Mouse (Mus musculus) embryonic facial prominence, embryonic 14.5 days (tissue): Measurements from ENCODE around the gene Slc19a2. TPM values are rescaled to one million over a fixed set of nuclear protein-coding genes. Genes with fewer than 3 reads are reported as not detected.

ENCODE experiments used
- ATAC-seq: fragments of 200-750 bp; cut with Nextera tagmentation; 2 replicates; pipeline ENCODE4 v1.8.0; 2017; ENCODE audit warnings: low read depth, moderate number of reproducible peaks, moderate TSS enrichment
- DNase-seq: peaks from one replicate; pipeline ENCODE4 v3.0.0-alpha.2; 2015; ENCODE audit warnings: low spot score
- H3K27ac ChIP-seq: fragments of 300-500 bp; sonication (generic); replicated peaks from 2 replicates; pipeline ENCODE4 v1.5.1; 2014; ENCODE audit warnings: low read depth, mild to moderate bottlenecking, low read length, moderate library complexity
- H3K27me3 ChIP-seq: fragments of 300-500 bp; sonication (generic); replicated peaks from 2 replicates; pipeline ENCODE4 v1.6.1; 2014; ENCODE audit warnings: low read length; ENCODE audit not compliant: control insufficient read depth, insufficient read depth
- H3K36me3 ChIP-seq: fragments of 300-500 bp; sonication (generic); 2 replicates; pipeline ENCODE4 v1.6.1; 2014; ENCODE audit warnings: low read length, mixed read lengths; ENCODE audit not compliant: control insufficient read depth, insufficient read depth
- H3K4me1 ChIP-seq: fragments of 300-500 bp; sonication (generic); 2 replicates; pipeline ENCODE4 v1.6.1; 2014; ENCODE audit warnings: antibody characterized with exemption, low read length; ENCODE audit not compliant: control insufficient read depth, insufficient read depth
- H3K4me2 ChIP-seq: fragments of 300-500 bp; sonication (generic); 2 replicates; pipeline ENCODE4 v1.6.1; 2014; ENCODE audit warnings: low read depth, mild to moderate bottlenecking, low read length, moderate library complexity, mixed read lengths
- H3K4me3 ChIP-seq: fragments of 300-500 bp; sonication (generic); 2 replicates; pipeline ENCODE4 v1.5.1; 2014; ENCODE audit warnings: low read depth, mild to moderate bottlenecking, low read length
- H3K9ac ChIP-seq: fragments of 300-500 bp; sonication (generic); 2 replicates; pipeline ENCODE4 v1.6.1; 2014; ENCODE audit warnings: low read depth, mild to moderate bottlenecking, low read length, moderate library complexity, mixed read lengths
- H3K9me3 ChIP-seq: fragments of 300-500 bp; sonication (generic); 2 replicates; pipeline ENCODE4 v1.6.1; 2016; ENCODE audit warnings: low read length; ENCODE audit not compliant: control insufficient read depth
- WGBS: fragments of 180-500 bp; shearing (Covaris S2); extraction: QIAGEN DNeasy Blood & Tissue Kit; methylation state at CpG from one replicate; pipeline ENCODE4 v1.1.7; 2014; 5-methylcytosine and 5-hydroxymethylcytosine counted together
- polyA plus RNA-seq: library from polyadenylated mRNA; unstranded; fragments of >200 nt; fragmentation: Nextera tagmentation; extraction: Ambion mirVana; gene quantifications from 2 replicates; pipeline ENCODE4 v1.2.1, GENCODE M21; 2014

The Slc19a2 gene
- polyA plus RNA-seq, 1 experiment from 2014 or later, result 8.2 TPM

DNA sequence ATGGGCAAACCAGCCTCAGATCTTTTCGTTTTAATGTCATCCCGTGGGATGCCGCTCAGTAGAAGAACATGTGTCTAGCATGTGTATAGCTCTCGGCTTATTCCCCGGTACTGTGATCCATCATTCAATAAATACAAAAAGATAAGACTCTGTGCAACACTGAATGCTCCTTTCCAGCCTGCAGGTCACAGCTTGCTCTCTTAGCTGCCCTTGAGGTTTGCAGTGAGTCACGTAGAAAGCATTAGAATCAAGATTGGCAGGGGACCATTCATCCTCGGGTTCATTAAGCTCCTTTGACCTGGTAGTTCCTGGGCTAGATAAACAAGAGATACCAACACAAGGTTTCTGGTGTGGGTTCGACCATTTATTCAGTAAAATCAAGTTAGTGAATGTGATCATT, 6.0 kb upstream of the Slc19a2 start:
- H3K36me3 ChIP-seq, result no peaks in the 10 kb centered on the region
- peak; percentile 21 for DNase-seq
- peaks cover under 1% of the 10 kb centered on the region; the same call in 1 of the 2 replicates for H3K4me1 ChIP-seq
- no peaks in the 10 kb centered on the region for H3K9me3 ChIP-seq
- no peaks in the 10 kb centered on the region for H3K27me3 ChIP-seq
- no peak overlapping the region for H3K9ac ChIP-seq
- no peak overlapping the region for H3K4me2 ChIP-seq
- WGBS, result 49% methylated on average over 8 of the region's 8 CpGs
- no peak overlapping the region for H3K4me3 ChIP-seq
- H3K27ac ChIP-seq, result no peak overlapping the region
- no peak for ATAC-seq

GRCm38 (mm10) chr1:164247442-164247841, 1.4 kb upstream of the Slc19a2 start:
- DNase-seq, result no peak
- 39% methylated on average over 8 of the region's 8 CpGs for WGBS
- peaks cover 16% of the 10 kb centered on the region for H3K4me1 ChIP-seq
- H3K4me3 ChIP-seq, result no peak overlapping the region
- H3K4me2 ChIP-seq, result no peak overlapping the region
- H3K27ac ChIP-seq, result no peak overlapping the region
- H3K27me3 ChIP-seq, result no peaks in the 10 kb centered on the region
- no peak for ATAC-seq
- H3K36me3 ChIP-seq, result no peaks in the 10 kb centered on the region
- H3K9ac ChIP-seq, result no peak overlapping the region
- no peaks in the 10 kb centered on the region for H3K9me3 ChIP-seq

DNA sequence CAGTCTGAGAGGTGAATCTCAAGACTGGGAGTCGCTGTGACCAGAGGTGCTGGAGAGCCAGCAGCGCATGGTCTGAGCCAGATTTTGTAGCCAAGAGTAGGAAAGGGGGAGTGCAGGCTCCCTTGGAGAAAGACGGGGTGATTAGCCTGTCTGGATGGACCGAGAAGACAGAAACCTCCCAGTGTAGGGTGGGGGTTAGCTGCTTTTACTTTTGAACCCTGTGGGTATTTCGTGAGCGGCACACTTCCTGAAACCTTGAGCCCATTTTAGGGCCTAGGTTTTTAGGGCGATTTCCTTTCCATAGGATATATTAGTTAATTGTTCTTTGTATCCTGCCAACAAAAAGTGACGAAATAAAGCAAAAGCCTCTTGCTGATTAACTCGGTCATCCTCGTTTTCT, 875 bp upstream of the Slc19a2 start:
- 14% methylated on average over 10 of the region's 10 CpGs for WGBS
- Histone ChIP-seq H3K4me1 (peaks cover 16% of the 10 kb centered on the region), H3K9me3 (no peaks in the 10 kb centered on the region), H3K4me2 (peak overlapping the region; percentile 85), H3K36me3 (no peaks in the 10 kb centered on the region), H3K27me3 (no peaks in the 10 kb centered on the region), H3K4me3 (peak overlapping the region; percentile 75), H3K9ac (peak overlapping the region; percentile 67; the same call in 1 of the 2 replicates), H3K27ac (peak overlapping the region; percentile 39; the same call in 1 of the 2 replicates)
- peak; percentile 10 for DNase-seq
- ATAC-seq, result no peak

GRCm38 (mm10) chr1:164249332-164249711, 476 bp downstream of the Slc19a2 start:
- peak; percentile 44 for DNase-seq
- H3K4me2 ChIP-seq, result peak overlapping the region; percentile 85
- H3K4me1 ChIP-seq, result peaks cover 16% of the 10 kb centered on the region
- peak overlapping the region; percentile 67 for H3K9ac ChIP-seq
- ATAC-seq, result peak; percentile 37; the same call in 1 of the 2 replicates
- no peaks in the 10 kb centered on the region for H3K27me3 ChIP-seq
- no peaks in the 10 kb centered on the region for H3K36me3 ChIP-seq
- peak overlapping the region; percentile 75 for H3K4me3 ChIP-seq
- no peak overlapping the region; the same call in 1 of the 2 replicates for H3K27ac ChIP-seq
- no peaks in the 10 kb centered on the region for H3K9me3 ChIP-seq
- 0% methylated on average over 21 of the region's 33 CpGs for WGBS

DNA sequence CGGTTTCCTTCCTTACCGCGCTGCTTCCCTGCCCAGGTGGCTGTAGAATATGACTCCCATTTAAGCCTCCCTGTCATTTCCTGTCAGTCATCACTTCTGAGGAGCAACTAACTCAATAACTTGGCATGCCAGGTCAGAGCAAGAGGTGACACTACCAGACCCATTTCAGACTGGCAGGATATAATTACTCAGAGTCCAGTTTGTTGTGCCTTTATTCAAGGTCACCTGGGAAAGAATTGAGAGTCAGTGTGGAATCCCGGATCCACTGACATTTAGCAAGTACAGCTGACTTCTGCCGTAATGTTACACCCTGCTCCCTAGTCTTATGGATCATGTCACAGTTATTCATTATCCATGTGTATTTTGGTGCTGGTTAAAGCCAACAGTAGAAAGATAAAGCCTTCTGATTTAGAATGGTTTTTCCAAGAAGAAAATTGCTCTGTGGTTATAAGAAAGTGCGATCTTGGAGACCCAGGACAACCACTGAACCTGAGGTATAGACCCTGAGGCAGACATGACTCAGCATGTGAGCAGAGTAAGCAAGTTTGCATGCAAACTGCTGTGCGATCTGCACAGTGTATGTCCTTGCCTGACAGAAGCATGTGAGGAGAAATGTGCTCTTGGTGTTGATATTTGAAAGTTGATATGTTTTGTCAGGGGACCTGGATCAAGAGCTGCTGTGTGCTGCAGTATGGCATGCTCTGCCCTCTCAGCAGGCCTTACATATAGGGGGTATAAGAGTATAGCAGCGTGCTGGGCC, 1.7 kb downstream of the Slc19a2 start:
- 37% methylated on average over 8 of the region's 8 CpGs for WGBS
- Histone ChIP-seq H3K27me3 (no peaks in the 10 kb centered on the region), H3K9me3 (no peaks in the 10 kb centered on the region), H3K4me2 (peak overlapping the region; percentile 85), H3K36me3 (no peaks in the 10 kb centered on the region), H3K4me1 (peaks cover 16% of the 10 kb centered on the region), H3K4me3 (peak overlapping the region; percentile 75), H3K9ac (peak overlapping the region; percentile 67; the same call in 1 of the 2 replicates), H3K27ac (no peak overlapping the region)
- DNase-seq (peak; percentile 31), ATAC-seq (no peak)

- whole genome bisulfite sequencing, result 87% methylated on average over 1 of the region's 1 CpGs
Observed at GRCm38 (mm10) chr1:164251438-164251837, 2.6 kb downstream of the Slc19a2 start.

GRCm38 (mm10) chr1:164252551-164252950, 3.7 kb downstream of the Slc19a2 start:
- peaks cover 8% of the 10 kb centered on the region; the same call in 1 of the 2 replicates for H3K36me3 ChIP-seq
- H3K9me3 ChIP-seq, result no peaks in the 10 kb centered on the region
- H3K9ac ChIP-seq, result no peak overlapping the region
- ATAC-seq (no peak), DNase-seq (no peak)
- H3K4me2 ChIP-seq, result no peak overlapping the region
- no peaks in the 10 kb centered on the region for H3K27me3 ChIP-seq
- H3K27ac ChIP-seq, result no peak overlapping the region
- H3K4me1 ChIP-seq, result peaks cover 16% of the 10 kb centered on the region
- WGBS, result 75% methylated on average over 5 of the region's 5 CpGs
- no peak overlapping the region for H3K4me3 ChIP-seq

More at GRCm38 (mm10) chr1:164251438-164251837, 2.6 kb downstream of the Slc19a2 start:
- H3K27ac ChIP-seq, result no peak overlapping the region
- no peaks in the 10 kb centered on the region for H3K27me3 ChIP-seq
- H3K9ac ChIP-seq, result no peak overlapping the region
- no peak overlapping the region for H3K4me2 ChIP-seq
- H3K4me3 ChIP-seq, result no peak overlapping the region
- no peaks in the 10 kb centered on the region for H3K9me3 ChIP-seq
- ATAC-seq (no peak), DNase-seq (no peak)
- peaks cover 16% of the 10 kb centered on the region for H3K4me1 ChIP-seq
- H3K36me3 ChIP-seq, result no peaks in the 10 kb centered on the region

GRCm38 (mm10) chr1:164254836-164255235, 6.0 kb downstream of the Slc19a2 start:
- Histone ChIP-seq H3K4me1 (peaks cover 10% of the 10 kb centered on the region), H3K36me3 (peaks cover 8% of the 10 kb centered on the region; the same call in 1 of the 2 replicates)
- 84% methylated on average over 3 of the region's 3 CpGs for WGBS

More at GRCm38 (mm10) chr1:164254836-164255235, 6.0 kb downstream of the Slc19a2 start:
- H3K27me3 ChIP-seq, result no peaks in the 10 kb centered on the region
- no peak overlapping the region for H3K27ac ChIP-seq
- ATAC-seq, result no peak
- H3K9ac ChIP-seq, result no peak overlapping the region
- no peak overlapping the region for H3K4me3 ChIP-seq
- no peak for DNase-seq
- H3K9me3 ChIP-seq, result no peaks in the 10 kb centered on the region
- H3K4me2 ChIP-seq, result no peak overlapping the region
